Mouse (Mus musculus): Measurements from ENCODE around the gene Med27. TPM values are rescaled to one million over a fixed set of nuclear protein-coding genes. Genes with fewer than 3 reads are reported as not detected.

Gene Med27
- polyA plus RNA-seq, 1 experiment from 2014 or later = 77.9 TPM

- no peak for ATAC-seq (ENCODE audit: low read depth)
- peaks cover 8% of the 10 kb centered on the region; the same call in 1 of the 2 replicates for H3K4me1 ChIP-seq (ENCODE audit: control insufficient read depth, insufficient read depth, low read length)
- H3K36me3 ChIP-seq (ENCODE audit: control insufficient read depth, insufficient read depth, low read length) = no peaks in the 10 kb centered on the region
- no peak overlapping the region for H3K4me2 ChIP-seq (ENCODE audit: low read depth, low read length)
- 52% methylated on average over 9 of the region's 9 CpGs for WGBS
- no peaks in the 10 kb centered on the region for H3K27me3 ChIP-seq (ENCODE audit: control insufficient read depth, insufficient read depth, low read length)
- no peak overlapping the region for H3K27ac ChIP-seq (ENCODE audit: low read depth, low read length)
- H3K4me3 ChIP-seq (ENCODE audit: low read depth, low read length) = no peak overlapping the region
- H3K9me3 ChIP-seq (ENCODE audit: control insufficient read depth, low read length) = no peaks in the 10 kb centered on the region
- no peak overlapping the region for H3K9ac ChIP-seq (replicated peaks; ENCODE audit: low read depth, low read length)
Measured at GRCm38 (mm10) chr2:29403799-29404530, 57.3 kb downstream of the Med27 start.

GRCm38 (mm10) chr2:29404931-29405330 is 58.3 kb downstream of the Med27 start:
- Histone ChIP-seq H3K36me3 (ENCODE audit: control insufficient read depth, insufficient read depth, low read length) (no peaks in the 10 kb centered on the region), H3K27me3 (ENCODE audit: control insufficient read depth, insufficient read depth, low read length) (no peaks in the 10 kb centered on the region), H3K27ac (ENCODE audit: low read depth, low read length) (no peak overlapping the region), H3K4me2 (ENCODE audit: low read depth, low read length) (no peak overlapping the region), H3K9me3 (ENCODE audit: control insufficient read depth, low read length) (no peaks in the 10 kb centered on the region), H3K9ac (replicated peaks; ENCODE audit: low read depth, low read length) (no peak overlapping the region), H3K4me1 (ENCODE audit: control insufficient read depth, insufficient read depth, low read length) (peaks cover 8% of the 10 kb centered on the region; the same call in 1 of the 2 replicates), H3K4me3 (ENCODE audit: low read depth, low read length) (no peak overlapping the region)
- no peak for ATAC-seq (ENCODE audit: low read depth)
- WGBS = 87% methylated on average over 10 of the region's 10 CpGs

- Histone ChIP-seq H3K9ac (replicated peaks; ENCODE audit: low read depth, low read length) (no peak overlapping the region), H3K36me3 (ENCODE audit: control insufficient read depth, insufficient read depth, low read length) (no peaks in the 10 kb centered on the region), H3K27ac (ENCODE audit: low read depth, low read length) (no peak overlapping the region), H3K9me3 (ENCODE audit: control insufficient read depth, low read length) (no peaks in the 10 kb centered on the region), H3K27me3 (ENCODE audit: control insufficient read depth, insufficient read depth, low read length) (no peaks in the 10 kb centered on the region), H3K4me2 (ENCODE audit: low read depth, low read length) (no peak overlapping the region), H3K4me1 (ENCODE audit: control insufficient read depth, insufficient read depth, low read length) (peaks cover 8% of the 10 kb centered on the region; the same call in 1 of the 2 replicates), H3K4me3 (ENCODE audit: low read depth, low read length) (no peak overlapping the region)
- no peak for ATAC-seq (ENCODE audit: low read depth)
- WGBS = 90% methylated on average over 2 of the region's 2 CpGs
Measured at GRCm38 (mm10) chr2:29405848-29406247, 59.2 kb downstream of the Med27 start.

GRCm38 (mm10) chr2:29407350-29407749 is 60.7 kb downstream of the Med27 start:
- no peak overlapping the region for H3K27ac ChIP-seq (ENCODE audit: low read depth, low read length)
- H3K9ac ChIP-seq (replicated peaks; ENCODE audit: low read depth, low read length) = no peak overlapping the region
- H3K4me3 ChIP-seq (ENCODE audit: low read depth, low read length) = no peak overlapping the region
- H3K27me3 ChIP-seq (ENCODE audit: control insufficient read depth, insufficient read depth, low read length) = no peaks in the 10 kb centered on the region
- H3K36me3 ChIP-seq (ENCODE audit: control insufficient read depth, insufficient read depth, low read length) = no peaks in the 10 kb centered on the region
- WGBS = 24% methylated on average over 3 of the region's 3 CpGs
- H3K4me2 ChIP-seq (ENCODE audit: low read depth, low read length) = no peak overlapping the region
- no peak for ATAC-seq (ENCODE audit: low read depth)
- no peaks in the 10 kb centered on the region for H3K9me3 ChIP-seq (ENCODE audit: control insufficient read depth, low read length)
- H3K4me1 ChIP-seq (ENCODE audit: control insufficient read depth, insufficient read depth, low read length) = peaks cover 8% of the 10 kb centered on the region; the same call in 1 of the 2 replicates

GRCm38 (mm10) chr2:29407764-29408163 is 61.1 kb downstream of the Med27 start:
- Histone ChIP-seq H3K27me3 (ENCODE audit: control insufficient read depth, insufficient read depth, low read length) (no peaks in the 10 kb centered on the region), H3K27ac (ENCODE audit: low read depth, low read length) (no peak overlapping the region), H3K4me2 (ENCODE audit: low read depth, low read length) (no peak overlapping the region), H3K4me3 (ENCODE audit: low read depth, low read length) (no peak overlapping the region), H3K9ac (replicated peaks; ENCODE audit: low read depth, low read length) (no peak overlapping the region), H3K9me3 (ENCODE audit: control insufficient read depth, low read length) (no peaks in the 10 kb centered on the region), H3K36me3 (ENCODE audit: control insufficient read depth, insufficient read depth, low read length) (no peaks in the 10 kb centered on the region), H3K4me1 (ENCODE audit: control insufficient read depth, insufficient read depth, low read length) (peaks cover 8% of the 10 kb centered on the region; the same call in 1 of the 2 replicates)
- 52% methylated on average over 7 of the region's 7 CpGs for WGBS
- ATAC-seq (ENCODE audit: low read depth) = no peak

GRCm38 (mm10) chr2:29410884-29411283 is 64.3 kb downstream of the Med27 start:
- Histone ChIP-seq H3K9ac (replicated peaks; ENCODE audit: low read depth, low read length) (no peak overlapping the region), H3K4me2 (ENCODE audit: low read depth, low read length) (no peak overlapping the region), H3K4me3 (ENCODE audit: low read depth, low read length) (no peak overlapping the region), H3K4me1 (ENCODE audit: control insufficient read depth, insufficient read depth, low read length) (0 out of 2 replicates have a peak, but pooled peaks cover 11% of the 10 kb centered on the region), H3K27me3 (ENCODE audit: control insufficient read depth, insufficient read depth, low read length) (no peaks in the 10 kb centered on the region), H3K9me3 (ENCODE audit: control insufficient read depth, low read length) (no peaks in the 10 kb centered on the region), H3K36me3 (ENCODE audit: control insufficient read depth, insufficient read depth, low read length) (no peaks in the 10 kb centered on the region), H3K27ac (ENCODE audit: low read depth, low read length) (no peak overlapping the region)
- ATAC-seq (ENCODE audit: low read depth) = no peak
- WGBS = 81% methylated on average over 7 of the region's 7 CpGs

- Histone ChIP-seq H3K9ac (replicated peaks; ENCODE audit: low read depth, low read length) (no peak overlapping the region), H3K36me3 (ENCODE audit: control insufficient read depth, insufficient read depth, low read length) (no peaks in the 10 kb centered on the region)
Measured at GRCm38 (mm10) chr2:29412458-29412857, 65.8 kb downstream of the Med27 start.

GRCm38 (mm10) chr2:29413259-29413993 is 66.8 kb downstream of the Med27 start:
- Histone ChIP-seq H3K4me1 (ENCODE audit: control insufficient read depth, insufficient read depth, low read length) (0 out of 2 replicates have a peak, but pooled peaks cover 5% of the 10 kb centered on the region), H3K9ac (replicated peaks; ENCODE audit: low read depth, low read length) (no peak overlapping the region), H3K9me3 (ENCODE audit: control insufficient read depth, low read length) (no peaks in the 10 kb centered on the region), H3K4me2 (ENCODE audit: low read depth, low read length) (no peak overlapping the region), H3K27me3 (ENCODE audit: control insufficient read depth, insufficient read depth, low read length) (no peaks in the 10 kb centered on the region), H3K4me3 (ENCODE audit: low read depth, low read length) (no peak overlapping the region), H3K27ac (ENCODE audit: low read depth, low read length) (no peak overlapping the region), H3K36me3 (ENCODE audit: control insufficient read depth, insufficient read depth, low read length) (no peaks in the 10 kb centered on the region)
- ATAC-seq (ENCODE audit: low read depth) = no peak
- WGBS = 57% methylated on average over 13 of the region's 13 CpGs

More at GRCm38 (mm10) chr2:29412458-29412857, 65.8 kb downstream of the Med27 start:
- no peak overlapping the region for H3K4me3 ChIP-seq (ENCODE audit: low read depth, low read length)
- WGBS = 52% methylated on average over 3 of the region's 3 CpGs
- 0 out of 2 replicates have a peak, but pooled peaks cover 10% of the 10 kb centered on the region for H3K4me1 ChIP-seq (ENCODE audit: control insufficient read depth, insufficient read depth, low read length)
- no peak for ATAC-seq (ENCODE audit: low read depth)
- no peak overlapping the region for H3K27ac ChIP-seq (ENCODE audit: low read depth, low read length)
- H3K27me3 ChIP-seq (ENCODE audit: control insufficient read depth, insufficient read depth, low read length) = no peaks in the 10 kb centered on the region
- no peak overlapping the region for H3K4me2 ChIP-seq (ENCODE audit: low read depth, low read length)
- no peaks in the 10 kb centered on the region for H3K9me3 ChIP-seq (ENCODE audit: control insufficient read depth, low read length)
